Mouse (Mus musculus): ENCODE data around the gene Kctd15.

- no peak for TF ChIP-seq POLR2A (IDR thresholded peaks at IDR 0.05; ENCODE audit: insufficient read depth, low read depth, low read length)
- no peak for TF ChIP-seq EP300 (IDR thresholded peaks at IDR 0.05; ENCODE audit: insufficient read depth, low read depth, low read length)
Observed at GRCm38 (mm10) chr7:34698221-34698620, 41.7 kb upstream of the Kctd15 start.
